Mouse (Mus musculus) liver, embryonic 16.5 days (tissue): ENCODE measurements around the gene Ctnna2. TPM values are rescaled to one million over a fixed set of nuclear protein-coding genes. Genes with fewer than 3 reads are reported as not detected.

Experiments
- ATAC-seq: fragments of 200-750 bp; cut with Nextera tagmentation; 2 replicates; pipeline ENCODE4 v1.8.0; 2017; ENCODE audit warnings: low read depth, mild to moderate bottlenecking, moderate number of reproducible peaks, moderate library complexity
- H3K27ac ChIP-seq: fragments of 300-500 bp; sonication (generic); 2 replicates; pipeline ENCODE4 v1.5.1; 2014; ENCODE audit warnings: mild to moderate bottlenecking, low read length
- H3K27me3 ChIP-seq: fragments of 300-500 bp; sonication (generic); 2 replicates; pipeline ENCODE4 v1.6.1; 2014; ENCODE audit warnings: low read depth, low read length, mixed read lengths; ENCODE audit not compliant: control insufficient read depth, insufficient read depth
- H3K36me3 ChIP-seq: fragments of 300-500 bp; sonication (generic); 2 replicates; pipeline ENCODE4 v1.6.1; 2014; ENCODE audit warnings: mild to moderate bottlenecking; ENCODE audit not compliant: control insufficient read depth, insufficient read depth
- H3K4me1 ChIP-seq: fragments of 300-500 bp; sonication (generic); 2 replicates; pipeline ENCODE4 v1.6.1; 2014; ENCODE audit warnings: low read depth, low read length, mixed read lengths; ENCODE audit not compliant: control insufficient read depth
- H3K4me2 ChIP-seq: fragments of 300-500 bp; sonication (generic); 2 replicates; pipeline ENCODE4 v1.6.1; 2014; ENCODE audit warnings: low read depth, low read length, mixed read lengths
- H3K4me3 ChIP-seq: fragments of 300-500 bp; sonication (generic); 2 replicates; pipeline ENCODE4 v1.5.1; 2014; ENCODE audit warnings: low read depth, mild to moderate bottlenecking, low read length
- H3K9ac ChIP-seq: fragments of 300-500 bp; sonication (generic); 2 replicates; pipeline ENCODE4 v1.6.1; 2014; ENCODE audit warnings: low read depth, low read length
- H3K9me3 ChIP-seq: fragments of 300-500 bp; sonication (generic); replicated peaks from 2 replicates; pipeline ENCODE4 v1.6.1; 2016; ENCODE audit warnings: low read length; ENCODE audit not compliant: control insufficient read depth
- WGBS: fragments of 180-500 bp; shearing (Covaris S2); extraction: QIAGEN DNeasy Blood & Tissue Kit; methylation state at CpG from one replicate; pipeline ENCODE4 v1.1.7; 2014; ENCODE audit not compliant: insufficient replicate concordance; 5-methylcytosine and 5-hydroxymethylcytosine counted together
- polyA plus RNA-seq: library from polyadenylated mRNA; unstranded; fragments of >200 nt; fragmentation: Nextera tagmentation; extraction: Ambion mirVana; gene quantifications from 2 replicates; pipeline ENCODE4 v1.2.1, GENCODE M21; 2015

Ctnna2 gene
- polyA plus RNA-seq, 1 experiment from 2014 or later: 0.12 TPM

DNA sequence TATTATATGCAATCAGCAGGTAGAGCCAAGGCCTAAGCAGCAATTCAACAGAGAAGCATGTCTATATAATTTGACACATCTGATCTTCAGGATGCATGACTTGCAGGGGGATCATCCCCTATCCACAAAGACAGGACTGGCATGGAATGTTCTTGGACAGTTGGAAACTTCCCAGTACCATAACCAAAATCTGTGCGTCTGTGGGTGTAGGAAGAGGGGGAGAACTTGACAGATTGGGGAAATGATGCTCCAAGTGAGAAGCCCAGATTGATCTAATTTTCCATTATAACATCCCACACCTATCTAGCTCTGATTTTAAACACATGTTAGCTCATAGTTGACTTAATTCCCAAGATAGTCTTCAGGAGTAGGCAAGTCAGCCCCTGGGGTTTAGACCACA, 968.5 kb downstream of the Ctnna2 start:
- Histone ChIP-seq H3K9ac (no peak overlapping the region), H3K27me3 (no peaks in the 10 kb centered on the region), H3K9me3 (no peaks in the 10 kb centered on the region), H3K4me1 (no peaks in the 10 kb centered on the region), H3K4me2 (no peak overlapping the region), H3K27ac (no peak overlapping the region), H3K36me3 (no peaks in the 10 kb centered on the region), H3K4me3 (no peak overlapping the region)
- no peak for ATAC-seq
- WGBS: 80% methylated on average over 1 of the region's 1 CpGs

DNA sequence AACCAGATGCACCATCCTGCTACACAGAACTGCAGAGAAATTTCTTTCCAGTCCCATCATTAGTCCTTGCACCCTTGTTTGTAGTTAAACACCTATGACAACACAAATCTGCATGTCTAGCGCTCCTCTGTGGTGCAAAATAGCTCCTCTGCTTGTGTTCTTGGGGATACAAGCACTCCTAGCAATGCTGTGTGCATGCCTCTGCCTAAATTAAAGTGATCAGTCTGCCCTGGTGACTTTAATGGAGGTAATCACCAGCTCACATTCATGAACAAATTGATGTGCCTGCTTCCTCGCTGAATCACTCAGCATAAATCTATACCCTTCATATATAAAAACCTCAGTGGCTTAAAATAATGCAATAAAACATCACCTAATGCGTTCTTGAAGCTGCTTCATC, 987.4 kb downstream of the Ctnna2 start:
- ATAC-seq: no peak
- no peak overlapping the region for H3K27ac ChIP-seq
- H3K9me3 ChIP-seq: no peaks in the 10 kb centered on the region
- no peak overlapping the region for H3K4me3 ChIP-seq
- H3K27me3 ChIP-seq: no peaks in the 10 kb centered on the region
- H3K4me1 ChIP-seq: no peaks in the 10 kb centered on the region
- H3K9ac ChIP-seq: no peak overlapping the region
- H3K36me3 ChIP-seq: no peaks in the 10 kb centered on the region
- 59% methylated on average over 3 of the region's 3 CpGs for WGBS
- no peak overlapping the region for H3K4me2 ChIP-seq

DNA sequence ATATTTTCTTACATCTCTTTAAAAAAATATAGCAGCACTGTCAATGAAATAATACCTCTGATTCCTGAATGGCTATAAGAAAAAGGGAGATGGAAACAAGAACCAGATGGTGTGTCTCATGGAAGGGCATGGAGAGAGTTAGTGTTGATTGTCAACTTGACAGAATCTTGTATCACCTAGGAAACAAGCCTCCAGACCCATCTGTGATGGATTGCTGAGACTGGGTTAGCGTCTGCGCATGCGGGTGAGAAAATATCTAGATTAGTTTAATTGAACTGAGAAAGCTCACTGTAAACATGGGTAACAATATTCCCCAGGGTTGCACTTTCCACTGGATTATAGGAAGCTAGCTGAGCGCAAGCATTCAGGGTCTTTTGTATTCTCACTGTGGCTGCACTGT, 994.7 kb downstream of the Ctnna2 start:
- Histone ChIP-seq H3K9ac (no peak overlapping the region), H3K4me1 (no peaks in the 10 kb centered on the region), H3K4me3 (no peak overlapping the region), H3K27ac (no peak overlapping the region), H3K36me3 (no peaks in the 10 kb centered on the region), H3K4me2 (no peak overlapping the region), H3K9me3 (no peaks in the 10 kb centered on the region), H3K27me3 (no peaks in the 10 kb centered on the region)
- no peak for ATAC-seq
- 63% methylated on average over 4 of the region's 4 CpGs for WGBS

DNA sequence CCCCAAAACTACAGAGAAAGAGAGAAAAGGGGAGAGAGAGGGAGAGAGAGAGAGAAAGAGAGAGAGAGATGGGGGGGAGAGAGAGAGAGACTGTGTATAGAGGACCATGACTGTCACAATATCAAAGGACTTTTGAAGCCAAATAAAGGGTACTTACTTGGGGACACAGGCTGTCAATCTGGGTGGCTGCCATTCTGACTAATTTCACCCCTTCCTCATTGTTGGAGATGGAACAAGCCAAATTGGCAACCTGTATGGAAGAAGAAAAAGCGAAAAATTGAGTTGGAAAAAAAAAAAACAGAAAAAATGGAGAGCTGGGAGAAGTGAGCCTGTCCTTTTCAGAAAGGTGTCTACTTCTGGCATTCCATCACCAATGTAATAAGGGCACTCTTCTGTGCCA, 997.8 kb downstream of the Ctnna2 start:
- no peaks in the 10 kb centered on the region for H3K4me1 ChIP-seq
- no peaks in the 10 kb centered on the region for H3K36me3 ChIP-seq
- no peak overlapping the region for H3K9ac ChIP-seq
- 48% methylated on average over 1 of the region's 1 CpGs for WGBS
- no peak for ATAC-seq
- no peaks in the 10 kb centered on the region for H3K27me3 ChIP-seq
- no peak overlapping the region for H3K4me2 ChIP-seq
- H3K9me3 ChIP-seq: no peaks in the 10 kb centered on the region
- H3K27ac ChIP-seq: no peak overlapping the region
- no peak overlapping the region for H3K4me3 ChIP-seq

DNA sequence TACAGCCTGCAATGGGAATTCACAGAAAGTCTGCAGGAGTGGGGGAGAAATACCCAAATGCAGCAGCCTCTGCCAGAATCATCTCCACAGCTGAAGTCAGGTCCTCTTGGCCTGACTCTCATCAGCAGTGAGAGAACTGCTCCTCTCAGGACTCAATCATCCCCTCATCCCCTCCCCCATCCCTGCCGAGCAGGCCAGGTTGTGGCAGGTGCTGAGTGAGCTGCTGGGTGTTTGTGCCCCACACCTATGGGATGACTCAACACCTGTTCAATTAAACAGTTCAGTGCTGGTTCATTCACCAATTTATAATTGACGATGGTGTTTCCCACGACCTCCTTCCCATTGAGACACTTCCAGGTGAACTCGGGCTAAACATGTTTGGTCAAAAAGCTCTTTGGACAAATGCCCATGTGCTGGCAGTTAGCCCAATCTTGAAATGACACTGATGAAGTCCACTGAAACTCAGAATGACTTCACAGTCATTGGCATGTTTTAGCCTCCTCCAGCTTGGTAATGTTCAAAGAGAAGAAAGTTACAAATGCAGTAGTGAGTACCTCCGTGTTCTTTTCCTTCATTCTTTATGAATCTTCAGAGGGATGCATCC, 1000.1 kb downstream of the Ctnna2 start:
- Histone ChIP-seq H3K9ac (no peak overlapping the region), H3K9me3 (no peaks in the 10 kb centered on the region), H3K27me3 (no peaks in the 10 kb centered on the region), H3K4me2 (no peak overlapping the region), H3K4me3 (no peak overlapping the region), H3K27ac (no peak overlapping the region), H3K4me1 (no peaks in the 10 kb centered on the region), H3K36me3 (no peaks in the 10 kb centered on the region)
- no peak for ATAC-seq
- WGBS: 61% methylated on average over 5 of the region's 5 CpGs

DNA sequence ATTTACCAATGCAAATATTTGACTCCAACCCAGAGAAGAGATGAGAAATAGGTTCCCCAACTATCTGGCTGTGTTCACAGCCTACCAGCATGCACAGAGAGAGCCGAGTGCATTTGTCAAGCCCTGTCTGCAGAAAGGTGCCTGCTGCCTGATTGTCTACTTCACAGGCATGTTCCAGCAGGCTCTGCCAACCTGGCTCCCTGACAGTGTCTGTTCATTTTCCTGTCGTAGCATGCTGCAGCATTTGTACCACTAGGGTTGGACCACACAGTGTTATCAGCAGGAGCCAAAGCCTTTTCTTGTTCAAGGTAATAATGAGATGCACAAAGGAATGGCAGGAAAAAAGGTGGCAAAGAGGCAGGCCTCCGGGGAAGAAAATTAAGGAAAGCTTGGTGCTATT, 1001.7 kb downstream of the Ctnna2 start:
- Histone ChIP-seq H3K36me3 (no peaks in the 10 kb centered on the region), H3K9ac (no peak overlapping the region), H3K4me1 (no peaks in the 10 kb centered on the region), H3K27ac (no peak overlapping the region), H3K4me3 (no peak overlapping the region), H3K9me3 (no peaks in the 10 kb centered on the region), H3K27me3 (no peaks in the 10 kb centered on the region), H3K4me2 (no peak overlapping the region)
- WGBS: 21% methylated on average over 3 of the region's 3 CpGs
- ATAC-seq: no peak

DNA sequence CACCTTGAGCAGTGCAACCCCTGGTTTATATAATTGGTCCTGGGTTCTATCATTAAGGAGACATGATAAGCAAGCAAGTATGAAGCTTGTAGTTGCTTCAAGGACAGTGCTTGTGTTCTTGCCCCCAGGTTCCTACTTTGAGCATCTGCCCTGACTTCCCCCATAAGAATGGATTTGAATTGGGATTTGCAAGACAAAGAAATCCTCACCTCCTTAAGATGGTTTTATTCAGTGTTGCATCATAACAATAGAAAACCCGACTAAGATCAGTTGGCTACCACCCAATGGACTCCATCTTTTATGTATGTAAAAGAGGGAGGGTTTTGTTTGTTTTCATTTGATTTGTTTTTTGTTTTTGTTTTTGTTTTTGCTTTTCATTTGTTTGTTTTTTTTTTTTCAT, 1005.2 kb downstream of the Ctnna2 start:
- Histone ChIP-seq H3K27ac (no peak overlapping the region), H3K9me3 (no peaks in the 10 kb centered on the region), H3K4me3 (no peak overlapping the region), H3K4me1 (no peaks in the 10 kb centered on the region), H3K36me3 (no peaks in the 10 kb centered on the region), H3K9ac (no peak overlapping the region), H3K27me3 (no peaks in the 10 kb centered on the region), H3K4me2 (no peak overlapping the region)
- no peak for ATAC-seq
- WGBS: 57% methylated on average over 1 of the region's 1 CpGs

DNA sequence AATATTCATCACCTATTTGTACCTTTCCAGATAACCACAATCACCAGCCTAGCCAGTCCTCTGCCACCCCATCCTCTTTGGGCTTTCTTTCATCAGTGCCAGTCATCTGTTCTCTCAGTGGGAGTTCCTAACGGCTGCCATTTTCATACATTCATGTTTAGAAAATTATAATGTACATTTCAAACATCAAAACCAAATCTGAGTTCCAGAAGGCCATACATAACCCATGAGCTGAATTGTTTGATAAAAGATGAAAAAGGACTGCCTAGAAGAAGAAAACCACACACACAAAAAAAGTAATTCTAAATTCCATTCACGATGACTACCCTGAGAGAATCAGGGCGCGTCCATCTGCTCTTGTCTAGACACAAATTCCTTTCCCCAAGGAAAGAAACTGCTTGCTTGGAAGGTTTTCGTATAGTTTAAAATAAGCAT, 1014.5 kb downstream of the Ctnna2 start:
- Histone ChIP-seq H3K27ac (no peak overlapping the region), H3K36me3 (no peaks in the 10 kb centered on the region), H3K4me3 (no peak overlapping the region), H3K4me1 (no peaks in the 10 kb centered on the region), H3K27me3 (no peaks in the 10 kb centered on the region), H3K9me3 (no peaks in the 10 kb centered on the region), H3K9ac (no peak overlapping the region), H3K4me2 (no peak overlapping the region)
- 62% methylated on average over 5 of the region's 5 CpGs for WGBS
- no peak for ATAC-seq

DNA sequence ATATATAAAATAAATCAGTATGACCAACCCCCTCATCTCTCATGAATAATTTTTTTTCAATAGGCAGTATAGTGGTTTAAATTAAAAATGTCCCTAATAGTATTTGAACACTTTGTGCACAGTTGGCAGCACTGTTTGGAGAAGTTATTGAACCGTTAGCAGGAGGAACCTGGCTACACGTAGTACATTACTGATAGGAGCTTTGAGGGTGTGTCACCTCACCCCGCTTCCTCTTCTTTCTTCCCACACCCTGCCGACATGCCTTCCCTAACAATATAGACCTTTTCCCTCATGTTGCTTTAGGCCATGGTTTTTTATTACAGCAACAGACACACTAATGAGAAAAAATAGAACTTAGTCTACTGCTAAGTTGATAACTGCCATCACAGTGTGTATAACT, 1071.4 kb downstream of the Ctnna2 start:
- no peak overlapping the region for H3K4me2 ChIP-seq
- H3K4me3 ChIP-seq: no peak overlapping the region
- H3K27ac ChIP-seq: no peak overlapping the region
- H3K9ac ChIP-seq: no peak overlapping the region
- H3K36me3 ChIP-seq: no peaks in the 10 kb centered on the region
- H3K4me1 ChIP-seq: no peaks in the 10 kb centered on the region
- H3K27me3 ChIP-seq: no peaks in the 10 kb centered on the region
- H3K9me3 ChIP-seq: no peaks in the 10 kb centered on the region
- ATAC-seq: no peak
- 30% methylated on average over 4 of the region's 4 CpGs for WGBS
